Mouse (Mus musculus) brown adipose tissue, adult 24 weeks (tissue): ENCODE results near the gene Maea. TPM values are rescaled to one million over a fixed set of nuclear protein-coding genes. Genes with fewer than 3 reads are reported as not detected.
"Not testable (repeated sequence)": the region's sequence is repeated elsewhere in the genome, so short reads cannot be mapped to it uniquely, and the experiment has no call there.

ENCODE experiments used
- H3K27ac ChIP-seq: fragments of 200-500 bp; replicated peaks from 2 replicates; pipeline ENCODE4 v1.5.1; 2012; ENCODE audit warnings: low read depth, mild to moderate bottlenecking, low read length
- H3K4me1 ChIP-seq: fragments of 200-500 bp; 2 replicates; pipeline ENCODE4 v1.6.1; 2012; ENCODE audit warnings: low read length, mixed read lengths; ENCODE audit not compliant: control insufficient read depth, insufficient read depth, insufficient read length
- H3K4me3 ChIP-seq: fragments of 200-500 bp; 2 replicates; pipeline ENCODE4 v1.5.1; 2012; ENCODE audit warnings: low read depth, mild to moderate bottlenecking, low read length, moderate library complexity; ENCODE audit not compliant: insufficient read depth
- polyA plus RNA-seq: library from polyadenylated mRNA; stranded (reverse); fragments of >200 nt; gene quantifications from 2 replicates; pipeline ENCODE4 v1.2.4, GENCODE M21; 2012; ENCODE audit not compliant: missing spikeins, insufficient read depth, insufficient read length

Gene Maea
- polyA plus RNA-seq, result 50.3 and 54.4 TPM in 2 replicates

DNA sequence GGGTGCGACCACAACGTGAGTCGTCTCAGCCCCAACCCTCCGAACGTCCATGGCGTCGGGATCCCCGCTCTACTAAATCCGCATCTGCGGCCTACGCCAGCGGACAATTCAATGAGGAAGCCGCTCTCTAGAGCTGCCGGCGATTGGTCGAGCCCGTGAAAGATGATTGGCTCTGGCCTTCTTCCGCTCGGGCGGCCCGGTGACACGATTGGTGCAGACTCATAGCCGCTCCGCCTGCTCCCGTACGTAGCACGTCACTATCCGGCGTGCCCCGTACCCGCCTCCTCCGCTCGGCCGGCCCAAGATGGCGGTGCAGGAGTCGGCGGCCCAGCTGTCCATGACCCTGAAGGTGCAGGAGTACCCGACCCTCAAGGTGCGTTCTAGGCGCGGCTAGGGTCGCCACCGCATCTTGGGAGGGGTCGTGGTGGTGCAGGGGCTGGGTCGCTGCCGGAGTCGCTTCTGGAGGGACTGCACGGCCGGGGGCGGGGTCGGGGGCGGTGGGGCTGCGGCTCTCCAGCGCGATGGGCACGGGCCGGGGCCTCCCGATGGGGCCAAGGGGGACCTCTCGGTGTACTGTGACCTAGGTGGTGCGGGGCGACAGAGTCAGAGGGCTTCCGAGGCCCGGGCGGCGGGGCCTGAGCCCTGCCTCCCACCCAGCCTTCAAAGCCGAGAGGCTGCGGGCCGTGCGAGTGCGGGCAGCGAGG is at the start of gene Maea:
TSS of gene Maea (plus strand) at position 237 of the 704 bp plus-strand sequence.
- Histone ChIP-seq H3K27ac (peak within 1 kb of the TSS; percentile 80), H3K4me3 (peak within 1 kb of the TSS; percentile 94), H3K4me1 (peaks cover 6% of the 10 kb centered on the region; the same call in 1 of the 2 replicates)

DNA sequence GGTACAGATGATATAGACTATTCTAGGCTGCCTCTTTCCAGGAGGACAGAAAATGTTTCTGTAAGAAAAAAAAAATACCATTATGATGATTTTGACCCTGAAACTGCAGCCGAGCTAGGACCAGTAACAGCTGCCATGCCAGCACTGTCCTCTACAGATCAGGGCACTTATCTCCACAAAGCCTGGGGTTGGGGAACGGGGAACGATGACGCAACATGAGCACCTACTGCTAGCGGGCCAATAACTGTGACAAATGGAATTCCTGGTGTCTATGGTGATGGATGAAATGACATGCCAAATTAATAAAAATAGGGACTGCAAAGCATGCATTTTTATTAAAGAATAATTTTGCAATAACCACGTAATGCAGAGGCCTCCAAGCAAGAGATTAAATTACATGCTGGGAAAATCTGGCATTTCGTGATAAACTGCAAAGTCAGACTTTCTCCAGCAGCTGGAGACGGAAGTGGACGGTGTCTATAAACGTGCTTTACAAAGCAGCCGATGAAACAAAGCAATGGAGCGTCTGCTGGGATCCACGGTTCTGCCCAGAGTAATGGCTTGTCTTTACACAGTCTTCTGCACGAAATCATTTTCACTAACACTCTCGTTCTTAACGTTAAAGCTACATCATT is 41.4 kb upstream of the Maea start:
- Histone ChIP-seq H3K4me1 (no peaks in the 10 kb centered on the region), H3K4me3 (no peak overlapping the region)

GRCm38 (mm10) chr5:33297164-33297563 is 38.1 kb upstream of the Maea start:
- no peak overlapping the region for H3K27ac ChIP-seq
- no peaks in the 10 kb centered on the region for H3K4me1 ChIP-seq
- no peak overlapping the region for H3K4me3 ChIP-seq

More for the DNA sequence above, 41.4 kb upstream of the Maea start:
- no peak overlapping the region for H3K27ac ChIP-seq

- Histone ChIP-seq H3K4me3 (no peak overlapping the region), H3K27ac (no peak overlapping the region), H3K4me1 (no peaks in the 10 kb centered on the region)
Measured at GRCm38 (mm10) chr5:33301801-33302200, 33.5 kb upstream of the Maea start.

- no peak overlapping the region for H3K4me3 ChIP-seq
- no peak overlapping the region for H3K27ac ChIP-seq
- H3K4me1 ChIP-seq, result no peaks in the 10 kb centered on the region
Measured at GRCm38 (mm10) chr5:33310704-33311462, 24.4 kb upstream of the Maea start.

DNA sequence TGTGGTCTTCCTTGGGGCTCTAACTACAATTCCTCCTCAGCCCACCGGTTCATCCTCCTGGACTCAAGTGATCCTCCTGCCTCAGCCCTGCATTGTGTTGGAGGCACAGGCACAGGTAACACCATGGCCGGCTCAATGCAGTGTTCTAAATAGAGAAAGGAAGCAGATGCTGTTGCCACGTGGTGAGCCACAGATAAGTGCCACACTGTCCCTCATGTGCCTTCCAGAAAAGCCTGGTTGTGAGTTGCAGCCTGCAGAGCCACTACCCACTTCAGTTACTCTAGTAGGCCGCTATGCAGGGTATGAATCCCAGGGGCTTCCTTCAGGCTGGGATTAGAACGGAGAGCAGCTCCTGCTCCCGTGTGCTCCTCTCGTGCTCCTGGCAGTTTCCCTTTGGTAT is 23.1 kb upstream of the Maea start:
- no peak overlapping the region for H3K4me3 ChIP-seq
- H3K4me1 ChIP-seq, result no peaks in the 10 kb centered on the region
- no peak overlapping the region for H3K27ac ChIP-seq

DNA sequence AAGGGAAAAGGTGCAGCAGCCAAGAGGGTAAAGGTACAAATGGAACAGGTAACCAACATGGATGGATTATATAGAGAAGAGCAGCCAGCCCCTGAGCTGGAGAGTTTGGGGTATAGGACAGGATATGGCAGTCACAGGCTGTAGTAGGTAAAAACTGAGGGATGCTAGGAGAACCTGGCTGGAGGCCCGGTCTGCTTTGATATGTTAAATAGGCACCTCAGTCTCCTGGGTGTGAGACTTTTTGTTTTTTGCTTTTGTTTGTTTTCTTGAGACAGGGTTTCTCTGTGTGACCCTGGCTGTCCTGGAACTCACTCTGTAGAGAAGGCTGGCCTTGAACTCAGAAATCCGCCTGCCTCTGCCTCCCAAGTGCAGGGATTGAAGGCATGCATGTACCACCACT is 10.8 kb upstream of the Maea start:
- no peaks in the 10 kb centered on the region for H3K4me1 ChIP-seq
- H3K27ac ChIP-seq, result no peak overlapping the region
- H3K4me3 ChIP-seq, result no peak overlapping the region

DNA sequence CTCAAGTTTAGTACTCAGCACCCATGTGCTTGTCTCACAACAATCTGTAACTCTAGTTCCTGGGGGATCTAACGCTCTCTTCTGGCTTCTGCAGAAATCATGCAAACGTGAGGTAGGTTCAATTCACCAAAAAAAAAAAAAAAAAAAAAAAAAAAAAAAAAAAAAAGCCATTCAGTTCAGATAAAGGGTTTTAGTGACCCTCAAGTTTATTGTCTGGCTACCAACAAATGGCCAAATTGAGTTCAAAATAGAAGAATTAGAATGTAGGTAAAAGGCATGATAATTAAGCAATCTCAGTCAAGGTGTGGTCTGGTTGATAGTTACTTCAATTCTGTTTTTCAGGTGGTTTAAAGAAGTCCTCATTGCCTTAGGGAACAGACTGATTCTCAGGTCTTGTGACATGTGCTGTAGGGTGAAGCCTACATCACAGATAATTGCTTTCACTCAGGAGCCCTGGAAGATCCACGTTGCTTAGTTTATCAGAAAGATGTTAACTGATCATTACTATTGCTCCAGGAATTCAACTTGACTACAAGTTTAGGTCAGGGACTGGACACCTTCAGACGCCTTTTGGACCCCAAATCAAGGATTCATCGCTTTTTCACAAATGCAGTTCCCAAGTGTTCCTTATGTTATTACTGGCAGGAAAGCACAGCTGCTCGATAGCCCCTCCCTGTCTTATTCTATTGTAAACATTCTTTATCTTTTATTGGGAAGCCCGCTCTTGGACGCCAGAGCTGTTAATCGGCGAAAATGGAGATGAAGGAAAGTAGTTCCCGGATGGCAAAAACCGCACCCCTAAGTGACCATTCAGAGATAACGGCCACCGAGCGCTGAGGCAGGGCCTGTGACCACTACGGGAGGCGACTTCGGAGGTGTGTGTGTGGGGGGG is 682 bp upstream of the Maea start:
- Histone ChIP-seq H3K4me3 (peak overlapping the region; percentile 94), H3K4me1 (peaks cover 4% of the 10 kb centered on the region; the same call in 1 of the 2 replicates), H3K27ac (peak overlapping the region; percentile 80)

GRCm38 (mm10) chr5:33335977-33336360 is 660 bp downstream of the Maea start:
- peaks cover 9% of the 10 kb centered on the region; the same call in 1 of the 2 replicates for H3K4me1 ChIP-seq
- H3K4me3 ChIP-seq, result peak overlapping the region; percentile 77
- H3K27ac ChIP-seq, result peak overlapping the region; percentile 63

- Histone ChIP-seq H3K4me3 (no peak overlapping the region), H3K27ac (no peak overlapping the region), H3K4me1 (peaks cover 11% of the 10 kb centered on the region; the same call in 1 of the 2 replicates)
Measured at GRCm38 (mm10) chr5:33337206-33337605, 1.9 kb downstream of the Maea start.

- no peak overlapping the region for H3K27ac ChIP-seq
- no peak overlapping the region for H3K4me3 ChIP-seq
- peaks cover 13% of the 10 kb centered on the region for H3K4me1 ChIP-seq
Measured at GRCm38 (mm10) chr5:33341165-33341564, 5.9 kb downstream of the Maea start.

DNA sequence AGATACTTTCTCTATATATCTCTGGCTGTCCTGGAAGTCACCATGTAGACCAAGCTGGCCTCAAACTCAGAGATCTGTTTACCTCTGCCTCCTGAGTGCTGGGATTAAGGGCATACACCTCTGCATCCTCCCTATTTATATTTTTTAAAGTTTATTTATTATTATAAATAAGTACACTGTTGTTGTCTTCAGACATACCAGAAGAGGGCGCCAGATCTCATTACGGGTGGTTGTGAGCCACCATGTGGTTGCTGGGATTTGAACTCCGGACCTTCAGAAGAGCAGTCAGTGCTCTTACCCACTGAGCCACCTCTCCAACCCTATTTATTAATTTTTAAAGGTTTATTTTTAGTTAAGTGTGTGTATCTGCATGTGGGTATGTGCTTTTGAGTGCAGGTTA is 6.9 kb downstream of the Maea start:
- H3K27ac ChIP-seq, H3K4me1 ChIP-seq, H3K4me3 ChIP-seq: not testable (repeated sequence)

DNA sequence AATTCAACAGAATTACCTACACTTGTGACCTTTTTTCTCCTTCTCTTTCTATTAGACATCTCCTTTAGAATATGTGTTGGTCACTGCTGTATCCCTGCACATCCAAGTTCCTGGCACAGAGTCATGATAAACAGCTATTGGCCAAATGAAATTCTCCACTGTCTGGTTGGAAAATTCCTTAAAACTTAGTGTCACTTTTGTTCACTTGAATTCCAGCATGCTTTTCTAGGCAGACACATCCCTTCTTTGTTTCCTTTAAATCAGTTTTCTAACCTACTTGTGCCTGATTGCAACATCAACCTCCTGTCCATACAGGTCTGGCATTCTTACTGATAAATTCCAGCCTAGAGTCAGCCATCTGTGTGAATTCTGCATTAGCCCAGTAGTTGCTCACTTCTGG is 7.5 kb downstream of the Maea start:
- H3K4me1 ChIP-seq, result peaks cover 12% of the 10 kb centered on the region
- H3K27ac ChIP-seq, result no peak overlapping the region
- no peak overlapping the region for H3K4me3 ChIP-seq

GRCm38 (mm10) chr5:33343571-33343970 is 8.3 kb downstream of the Maea start:
- H3K4me3 ChIP-seq, result no peak overlapping the region
- H3K27ac ChIP-seq, result no peak overlapping the region
- H3K4me1 ChIP-seq, result peaks cover 12% of the 10 kb centered on the region
